ENCODE assay signal across 14 mouse cellular contexts in genomic region chr7:88187555-88187954, GRCm38 (mm10).
"Had no signal": no experiment of that assay in that cellular context is flagged by ENCODE, and none has a peak within 500 bp of the region (broad histone marks: within the 10 kb centered on the region; RNA-seq: fewer than 3 reads in every experiment).

No protein-coding gene starts in this region.

- H3K9ac ChIP-seq: liver, embryonic 15.5 days; midbrain, embryonic 15.5 days; neural tube, embryonic 12.5 days; stomach, embryonic 15.5 days had no signal

- DNase-seq: kidney, postnatal 36 days; lung, adult 2 months; lung, postnatal 14 days; thymus, adult 2 months; thymus, postnatal 25 days had no signal

- H3K9me3 ChIP-seq: limb, embryonic 10.5 days; liver, embryonic 15.5 days; megakaryocyte, embryonic 14.5 days; midbrain, embryonic 15.5 days; neural tube, embryonic 12.5 days; stomach, embryonic 15.5 days had no signal

- H3K4me1 ChIP-seq: limb, embryonic 10.5 days; liver, embryonic 15.5 days; megakaryocyte, embryonic 14.5 days; midbrain, embryonic 15.5 days; neural tube, embryonic 12.5 days; stomach, embryonic 15.5 days had no signal

- H3K36me3 ChIP-seq: limb, embryonic 10.5 days; liver, embryonic 15.5 days; midbrain, embryonic 15.5 days; neural tube, embryonic 12.5 days; stomach, embryonic 15.5 days had no signal

- H3K27ac ChIP-seq: limb, embryonic 10.5 days; liver, embryonic 15.5 days; macrophage; midbrain, embryonic 15.5 days; neural tube, embryonic 12.5 days; stomach, embryonic 15.5 days had no signal

- ATAC-seq: midbrain, embryonic 15.5 days had no signal

- H3K27me3 ChIP-seq: liver, embryonic 15.5 days; megakaryocyte, embryonic 14.5 days; midbrain, embryonic 15.5 days; neural tube, embryonic 12.5 days; stomach, embryonic 15.5 days had no signal

- H3K4me3 ChIP-seq: limb, embryonic 10.5 days; liver, embryonic 15.5 days; megakaryocyte, embryonic 14.5 days; midbrain, embryonic 15.5 days; neural tube, embryonic 12.5 days; stomach, embryonic 15.5 days had no signal

- H3K4me2 ChIP-seq: liver, embryonic 11.5 days; liver, embryonic 15.5 days; midbrain, embryonic 11.5 days; midbrain, embryonic 15.5 days; neural tube, embryonic 12.5 days; stomach, embryonic 15.5 days had no signal
